Mouse (Mus musculus) neutrophil, adult 5-6 weeks (primary cell): ENCODE results near the gene Rhox8. TPM values are rescaled to one million over a fixed set of nuclear protein-coding genes. Genes with fewer than 3 reads are reported as not detected.
"Not testable (repeated sequence)": the region's sequence is repeated elsewhere in the genome, so short reads cannot be mapped to it uniquely, and the experiment has no call there.

Experiments used
- ATAC-seq: fragments of 151-379, 151-347 bp; 2 replicates; pipeline ENCODE4 v1.8.0; 2017; ENCODE audit warnings: mild to moderate bottlenecking, moderate TSS enrichment; ENCODE audit not compliant: insufficient number of reproducible peaks, poor library complexity, low FRiP score, severe bottlenecking; ENCODE audit errors: extremely low read depth
- total RNA-seq: library from RNA; stranded (forward); fragments of 200-1000 nt; gene quantifications from 2 replicates; pipeline ENCODE4 v1.2.3, GENCODE M21; 2017

Gene Rhox8
- 0.93 TPM in 1 of 2 replicates, not detected in the other for total RNA-seq

DNA sequence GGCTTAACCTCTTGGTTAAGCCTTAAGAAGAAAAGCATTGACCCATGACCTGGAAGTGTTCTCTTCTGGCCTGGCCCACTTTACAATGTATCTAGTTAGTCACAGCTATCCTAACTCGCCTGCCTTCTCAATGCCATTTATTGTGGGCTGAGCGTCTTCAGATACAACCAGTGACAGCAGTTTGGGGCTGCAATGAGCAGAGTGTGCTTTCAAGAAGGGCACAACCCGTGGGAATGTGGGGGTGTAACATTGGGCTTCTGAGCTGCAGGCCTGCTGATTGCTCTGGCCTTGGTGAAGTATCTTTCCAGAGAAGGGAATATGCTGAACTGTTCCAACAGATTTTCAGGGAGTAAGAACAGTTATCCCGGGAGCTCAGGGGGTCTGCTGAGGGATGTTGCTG, at the start of gene Rhox8:
Gene Rhox8 (minus strand): TSS at position 101 of the 400 bp plus-strand sequence.
- no peak for ATAC-seq

- ATAC-seq: no peak
These were observed 37.6 kb upstream of the Rhox8 start for GRCm38 (mm10) chrX:37916311-37916710.

- no peak for ATAC-seq
These were observed 29.8 kb upstream of the Rhox8 start for GRCm38 (mm10) chrX:37908581-37908980.

- no peak for ATAC-seq
These were observed 25.0 kb upstream of the Rhox8 start for GRCm38 (mm10) chrX:37903727-37904126.

DNA sequence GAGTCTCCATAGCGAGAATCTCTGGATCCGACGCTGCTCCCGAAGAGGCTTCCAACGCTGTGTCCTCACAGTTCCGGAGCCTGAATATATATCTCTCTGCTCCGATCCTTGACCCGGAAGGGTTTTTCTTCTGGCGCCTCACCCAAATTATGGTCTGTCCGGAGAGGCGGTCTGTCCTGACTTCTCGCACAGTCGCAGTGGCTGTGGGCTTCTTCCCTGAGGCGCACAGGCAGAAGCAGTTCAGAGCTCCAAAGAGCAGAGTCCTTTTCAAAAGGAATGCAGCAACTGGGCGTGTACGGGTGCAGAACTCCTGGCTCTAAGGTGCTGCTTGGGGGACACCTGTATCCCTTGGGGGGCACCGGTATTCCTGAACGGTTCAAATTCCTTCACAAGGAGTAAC, 22.9 kb upstream of the Rhox8 start, which contains the start of gene Rhox9:
Gene Rhox9 (minus strand): TSS at position 101 of the 400 bp plus-strand sequence.
- not testable (repeated sequence) for ATAC-seq

DNA sequence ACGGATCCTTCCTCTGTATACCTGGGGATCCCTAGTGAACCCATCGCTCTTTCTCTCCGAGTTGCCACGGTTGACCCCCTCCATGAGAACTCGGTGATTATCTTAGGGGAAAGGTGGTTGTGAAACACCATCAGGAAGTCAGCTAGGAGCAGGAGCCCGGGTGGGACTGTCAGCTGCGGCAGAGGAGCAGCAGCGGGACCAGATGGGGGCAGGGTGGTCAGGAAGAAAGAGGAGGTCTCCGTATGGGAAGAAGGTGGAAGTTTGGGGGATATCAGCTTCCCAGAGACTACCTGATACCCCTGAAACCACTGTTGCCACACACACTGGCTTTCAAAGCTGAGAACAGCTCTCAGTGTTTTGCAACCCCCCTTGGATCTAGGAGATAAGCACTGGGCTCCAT, 18.4 kb upstream of the Rhox8 start, which contains the start of gene Rhox7b:
Gene Rhox7b (minus strand): TSS at position 101 of the 400 bp plus-strand sequence.
- ATAC-seq: not testable (repeated sequence)

DNA sequence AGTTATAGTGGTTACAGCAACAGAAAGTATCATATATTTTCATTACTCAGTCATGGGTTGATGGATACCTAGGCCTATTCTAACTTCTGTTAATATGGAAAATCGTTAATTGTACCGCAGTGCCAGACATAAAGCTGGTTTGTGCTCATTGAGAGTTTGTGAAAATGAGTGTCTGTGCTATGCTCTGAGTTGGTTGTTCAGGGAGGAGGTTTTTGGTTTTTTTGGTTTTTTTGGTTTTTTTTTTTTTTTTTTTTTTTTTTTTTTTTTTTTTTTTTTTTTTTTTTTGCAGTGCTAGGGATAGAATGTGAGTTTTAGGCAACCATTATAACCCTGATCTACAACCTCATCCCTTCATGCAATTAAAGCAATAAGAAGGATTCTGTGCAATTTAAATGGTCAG, 7.1 kb downstream of the Rhox8 start:
- no peak for ATAC-seq

- not testable (repeated sequence) for ATAC-seq
These were observed 47.4 kb downstream of the Rhox8 start, which contains the start of gene Rhox7a for GRCm38 (mm10) chrX:37831386-37831785. Gene Rhox7a (plus strand): TSS chrX:37831686.

DNA sequence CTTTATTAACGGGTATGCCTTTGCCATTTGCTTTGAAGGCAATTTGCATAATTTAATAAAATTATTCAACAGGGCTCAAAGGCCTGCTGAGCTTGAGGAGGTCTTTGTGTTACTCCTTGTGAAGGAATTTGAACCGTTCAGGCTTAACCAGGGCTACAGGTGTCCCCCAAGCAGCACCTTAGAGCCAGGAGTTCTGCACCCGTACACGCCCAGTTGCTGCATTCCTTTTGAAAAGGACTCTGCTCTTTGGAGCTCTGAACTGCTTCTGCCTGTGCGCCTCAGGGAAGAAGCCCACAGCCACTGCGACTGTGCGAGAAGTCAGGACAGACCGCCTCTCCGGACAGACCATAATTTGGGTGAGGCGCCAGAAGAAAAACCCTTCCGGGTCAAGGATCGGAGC, 52.1 kb downstream of the Rhox8 start, which contains the start of gene Rhox6:
Gene Rhox6 (plus strand): TSS at position 301 of the 400 bp plus-strand sequence.
- not testable (repeated sequence) for ATAC-seq

Other genes with a start within 250 kb of the Rhox8 start
- gene Rhox2g, start 235.5 kb downstream of the Rhox8 start, total RNA-seq: not detected in 2 replicates
- not detected in 2 replicates for gene Rhox4g, start 227.6 kb downstream of the Rhox8 start, total RNA-seq
- gene Rhox3h, start 210.2 kb downstream of the Rhox8 start, total RNA-seq: not detected in 2 replicates
- gene Rhox2h, start 205.7 kb downstream of the Rhox8 start, total RNA-seq: not detected in 2 replicates
- gene Rhox5, start 74.1 kb downstream of the Rhox8 start, total RNA-seq: not detected in 2 replicates
- gene Rhox6, start 52.0 kb downstream of the Rhox8 start, total RNA-seq: not detected in 2 replicates
- not detected in 2 replicates for gene Rhox7a, start 47.3 kb downstream of the Rhox8 start, total RNA-seq
- gene Rhox7b, start 18.3 kb upstream of the Rhox8 start, total RNA-seq: not detected in 2 replicates
- not detected in 2 replicates for gene Rhox9, start 22.8 kb upstream of the Rhox8 start, total RNA-seq
- not detected in 2 replicates for gene Btg1-ps1, start 139.9 kb upstream of the Rhox8 start, total RNA-seq
- gene Btg1-ps2, start 164.2 kb upstream of the Rhox8 start, total RNA-seq: not detected in 2 replicates
- not detected in 2 replicates for gene Rhox10, start 187.5 kb upstream of the Rhox8 start, total RNA-seq
- gene Rhox11, start 206.2 kb upstream of the Rhox8 start, total RNA-seq: not detected in 2 replicates
- gene Rhox12, start 232.0 kb upstream of the Rhox8 start, total RNA-seq: not detected in 2 replicates
- not detected in 2 replicates for gene Rhox13, start 242.3 kb upstream of the Rhox8 start, total RNA-seq